Mouse (Mus musculus) neural tube, embryonic 15.5 days (tissue): ENCODE measurements around the gene Ankrd33b. TPM values are rescaled to one million over a fixed set of nuclear protein-coding genes. Genes with fewer than 3 reads are reported as not detected.

Experiments used
- ATAC-seq: fragments of 200-750 bp; cut with Nextera tagmentation; 2 replicates; pipeline ENCODE4 v1.8.0; 2017; ENCODE audit warnings: mild to moderate bottlenecking, moderate TSS enrichment, moderate library complexity; ENCODE audit not compliant: low FRiP score
- H3K27ac ChIP-seq: fragments of 300-500 bp; sonication (generic); replicated peaks from 2 replicates; pipeline ENCODE4 v1.5.1; 2015; ENCODE audit warnings: mild to moderate bottlenecking, inconsistent platforms
- H3K27me3 ChIP-seq: fragments of 300-500 bp; sonication (generic); replicated peaks from 2 replicates; pipeline ENCODE4 v1.6.1; 2015; ENCODE audit warnings: inconsistent platforms
- H3K36me3 ChIP-seq: fragments of 300-500 bp; sonication (generic); 2 replicates; pipeline ENCODE4 v1.6.1; 2015; ENCODE audit warnings: inconsistent platforms
- H3K4me1 ChIP-seq: fragments of 300-500 bp; sonication (generic); 2 replicates; pipeline ENCODE4 v1.6.1; 2015; ENCODE audit warnings: inconsistent platforms
- H3K4me2 ChIP-seq: fragments of 300-500 bp; sonication (generic); 2 replicates; pipeline ENCODE4 v1.6.1; 2015; ENCODE audit warnings: inconsistent platforms, mild to moderate bottlenecking, moderate library complexity
- H3K4me3 ChIP-seq: fragments of 300-500 bp; sonication (generic); replicated peaks from 2 replicates; pipeline ENCODE4 v1.5.1; 2015; ENCODE audit warnings: mild to moderate bottlenecking, inconsistent platforms
- H3K9ac ChIP-seq: fragments of 300-500 bp; sonication (generic); replicated peaks from 2 replicates; pipeline ENCODE4 v1.6.1; 2015; ENCODE audit warnings: mild to moderate bottlenecking, inconsistent platforms
- H3K9me3 ChIP-seq: fragments of 300-500 bp; sonication (generic); replicated peaks from 2 replicates; pipeline ENCODE4 v1.6.1; 2016; ENCODE audit warnings: inconsistent platforms
- WGBS: fragments of 180-500 bp; shearing (Covaris S2); methylation state at CpG from one replicate; pipeline ENCODE4 v1.1.7; 2015; ENCODE audit warnings: mixed read lengths; 5-methylcytosine and 5-hydroxymethylcytosine counted together
- polyA plus RNA-seq: library from polyadenylated mRNA; unstranded; fragments of >200 nt; fragmentation: Nextera tagmentation; extraction: Ambion mirVana; gene quantifications from 2 replicates; pipeline ENCODE4 v1.2.1, GENCODE M21; 2015

Gene Ankrd33b
- polyA plus RNA-seq, 1 experiment from 2014 or later, result 0.70 TPM

DNA sequence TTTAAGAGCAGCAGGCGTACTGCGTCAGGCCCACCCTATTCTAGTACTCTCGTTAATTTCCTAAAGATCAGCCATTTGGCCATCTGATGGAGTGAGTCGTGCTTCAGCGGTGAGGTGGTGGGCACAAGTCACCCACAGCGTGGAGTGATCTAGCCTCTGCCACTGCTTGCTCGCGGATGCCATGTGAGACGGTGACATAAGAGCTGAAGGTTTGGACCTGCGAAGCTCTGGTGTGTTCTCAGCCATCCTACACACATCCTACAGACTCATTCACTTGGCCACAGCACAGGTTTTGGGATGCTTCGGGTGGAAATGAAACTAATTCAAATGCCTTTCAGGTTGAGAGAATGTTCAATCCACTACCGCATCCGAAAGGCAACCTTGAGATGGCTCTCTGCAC lies 31.2 kb upstream of the Ankrd33b start:
- Histone ChIP-seq H3K27me3 (no peaks in the 10 kb centered on the region), H3K4me2 (no peak overlapping the region), H3K9ac (no peak overlapping the region), H3K4me1 (peaks cover 13% of the 10 kb centered on the region), H3K4me3 (no peak overlapping the region), H3K36me3 (no peaks in the 10 kb centered on the region), H3K9me3 (no peaks in the 10 kb centered on the region), H3K27ac (no peak overlapping the region)
- no peak for ATAC-seq
- 96% methylated on average over 13 of the region's 13 CpGs for WGBS

DNA sequence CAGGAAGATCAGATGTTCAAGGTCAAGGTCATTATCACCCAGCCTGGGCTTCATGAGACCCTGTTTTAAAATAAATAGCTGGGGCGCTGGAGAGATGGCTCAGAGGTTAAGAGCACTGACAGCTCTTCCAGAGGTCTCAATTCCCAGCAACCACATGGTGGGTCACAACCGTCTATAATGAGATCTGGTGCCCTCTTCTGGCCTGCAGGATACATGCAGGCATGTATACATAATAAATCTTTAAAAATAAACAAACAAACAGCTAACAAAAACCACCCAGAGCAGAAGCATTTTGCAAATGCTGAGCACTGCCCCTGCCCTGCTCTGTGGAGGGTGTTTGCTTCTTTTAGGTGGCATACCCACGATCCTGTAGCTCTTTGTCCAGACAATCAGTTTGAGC lies 29.9 kb upstream of the Ankrd33b start:
- Histone ChIP-seq H3K4me2 (no peak overlapping the region), H3K36me3 (no peaks in the 10 kb centered on the region), H3K9ac (no peak overlapping the region), H3K9me3 (no peaks in the 10 kb centered on the region), H3K4me1 (peaks cover 6% of the 10 kb centered on the region; the same call in 1 of the 2 replicates), H3K27ac (no peak overlapping the region), H3K4me3 (no peak overlapping the region), H3K27me3 (no peaks in the 10 kb centered on the region)
- ATAC-seq, result no peak
- 78% methylated on average over 3 of the region's 3 CpGs for WGBS

GRCm38 (mm10) chr15:31396755-31397154 lies 29.2 kb upstream of the Ankrd33b start:
- H3K27ac ChIP-seq, result no peak overlapping the region
- no peak overlapping the region for H3K4me2 ChIP-seq
- H3K27me3 ChIP-seq, result no peaks in the 10 kb centered on the region
- WGBS, result 84% methylated on average over 5 of the region's 5 CpGs
- H3K9ac ChIP-seq, result no peak overlapping the region
- H3K36me3 ChIP-seq, result no peaks in the 10 kb centered on the region
- ATAC-seq, result no peak
- H3K4me3 ChIP-seq, result no peak overlapping the region
- peaks cover under 1% of the 10 kb centered on the region; the same call in 1 of the 2 replicates for H3K4me1 ChIP-seq
- no peaks in the 10 kb centered on the region for H3K9me3 ChIP-seq

DNA sequence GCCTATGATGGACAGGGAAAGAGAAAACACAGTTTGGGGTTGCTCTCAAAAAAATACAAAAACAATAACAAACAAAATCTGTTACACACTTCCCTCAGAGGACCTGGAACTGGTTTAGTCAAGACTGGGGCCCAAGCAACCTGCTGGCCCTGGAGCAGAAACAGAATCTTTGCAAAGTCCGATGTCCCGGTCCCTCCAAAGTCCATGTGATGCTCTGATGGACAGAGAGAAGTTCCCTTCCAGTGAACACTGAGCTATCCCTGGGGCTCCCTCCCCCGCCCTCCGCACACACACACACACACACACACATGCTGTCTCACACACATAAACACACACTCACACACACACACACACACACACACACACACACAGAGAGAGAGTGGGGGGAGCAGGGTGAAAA lies 28.5 kb upstream of the Ankrd33b start:
- Histone ChIP-seq H3K27ac (no peak overlapping the region), H3K36me3 (no peaks in the 10 kb centered on the region), H3K4me1 (no peaks in the 10 kb centered on the region), H3K9me3 (no peaks in the 10 kb centered on the region), H3K4me2 (no peak overlapping the region), H3K27me3 (no peaks in the 10 kb centered on the region), H3K9ac (no peak overlapping the region), H3K4me3 (no peak overlapping the region)
- 92% methylated on average over 4 of the region's 4 CpGs for whole genome bisulfite sequencing
- no peak for ATAC-seq

DNA sequence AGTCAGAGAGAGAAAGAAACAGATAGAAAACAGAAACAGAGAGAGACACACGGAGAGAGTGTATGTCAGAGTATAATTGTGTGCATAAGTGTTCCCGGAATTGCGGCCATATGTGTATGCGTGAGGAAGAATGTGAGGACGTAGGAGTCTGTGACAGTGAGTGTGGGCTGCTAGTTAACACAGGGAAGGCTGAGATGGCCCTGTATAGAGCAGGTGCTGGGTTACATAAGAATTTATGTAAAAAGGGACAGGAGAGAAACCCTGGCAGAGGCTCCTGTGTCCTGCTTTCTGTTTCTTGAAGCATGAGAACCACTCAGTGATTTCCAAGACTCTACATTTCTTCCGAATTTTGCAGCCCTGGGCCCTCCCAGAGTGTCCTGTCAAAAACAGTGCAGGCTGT lies 25.9 kb upstream of the Ankrd33b start:
- Histone ChIP-seq H3K4me2 (no peak overlapping the region), H3K9me3 (no peaks in the 10 kb centered on the region), H3K36me3 (no peaks in the 10 kb centered on the region), H3K9ac (no peak overlapping the region), H3K27ac (no peak overlapping the region), H3K27me3 (no peaks in the 10 kb centered on the region), H3K4me3 (no peak overlapping the region), H3K4me1 (no peaks in the 10 kb centered on the region)
- 90% methylated on average over 6 of the region's 6 CpGs for WGBS
- ATAC-seq, result no peak

- no peak overlapping the region for H3K9ac ChIP-seq
- WGBS, result 81% methylated on average over 7 of the region's 7 CpGs
These were observed 25.2 kb upstream of the Ankrd33b start for GRCm38 (mm10) chr15:31392705-31393104.

GRCm38 (mm10) chr15:31392135-31392534 lies 24.6 kb upstream of the Ankrd33b start:
- H3K36me3 ChIP-seq, result no peaks in the 10 kb centered on the region
- WGBS, result 91% methylated on average over 4 of the region's 4 CpGs
- ATAC-seq, result no peak

More at GRCm38 (mm10) chr15:31392705-31393104, 25.2 kb upstream of the Ankrd33b start:
- H3K4me3 ChIP-seq, result no peak overlapping the region
- H3K27me3 ChIP-seq, result no peaks in the 10 kb centered on the region
- no peak for ATAC-seq
- no peaks in the 10 kb centered on the region for H3K9me3 ChIP-seq
- H3K4me1 ChIP-seq, result no peaks in the 10 kb centered on the region
- H3K4me2 ChIP-seq, result no peak overlapping the region
- no peaks in the 10 kb centered on the region for H3K36me3 ChIP-seq
- H3K27ac ChIP-seq, result no peak overlapping the region

GRCm38 (mm10) chr15:31381936-31382468 lies 14.5 kb upstream of the Ankrd33b start:
- no peak overlapping the region for H3K9ac ChIP-seq
- H3K27ac ChIP-seq, result no peak overlapping the region
- no peak for ATAC-seq
- H3K4me1 ChIP-seq, result no peaks in the 10 kb centered on the region
- H3K4me2 ChIP-seq, result no peak overlapping the region
- no peaks in the 10 kb centered on the region for H3K36me3 ChIP-seq
- H3K27me3 ChIP-seq, result no peaks in the 10 kb centered on the region
- H3K4me3 ChIP-seq, result no peak overlapping the region
- H3K9me3 ChIP-seq, result no peaks in the 10 kb centered on the region
- 69% methylated on average over 11 of the region's 11 CpGs for WGBS

More at GRCm38 (mm10) chr15:31392135-31392534, 24.6 kb upstream of the Ankrd33b start:
- no peak overlapping the region for H3K9ac ChIP-seq
- no peak overlapping the region for H3K4me3 ChIP-seq
- H3K27me3 ChIP-seq, result no peaks in the 10 kb centered on the region
- H3K27ac ChIP-seq, result no peak overlapping the region
- no peaks in the 10 kb centered on the region for H3K9me3 ChIP-seq
- H3K4me2 ChIP-seq, result no peak overlapping the region
- H3K4me1 ChIP-seq, result no peaks in the 10 kb centered on the region

GRCm38 (mm10) chr15:31379471-31379870 lies 11.9 kb upstream of the Ankrd33b start:
- no peak overlapping the region for H3K4me3 ChIP-seq
- 83% methylated on average over 3 of the region's 3 CpGs for WGBS
- no peaks in the 10 kb centered on the region for H3K4me1 ChIP-seq
- H3K9ac ChIP-seq, result no peak overlapping the region
- ATAC-seq, result no peak
- no peaks in the 10 kb centered on the region for H3K36me3 ChIP-seq
- H3K27me3 ChIP-seq, result no peaks in the 10 kb centered on the region
- H3K9me3 ChIP-seq, result no peaks in the 10 kb centered on the region
- no peak overlapping the region for H3K27ac ChIP-seq
- no peak overlapping the region for H3K4me2 ChIP-seq

DNA sequence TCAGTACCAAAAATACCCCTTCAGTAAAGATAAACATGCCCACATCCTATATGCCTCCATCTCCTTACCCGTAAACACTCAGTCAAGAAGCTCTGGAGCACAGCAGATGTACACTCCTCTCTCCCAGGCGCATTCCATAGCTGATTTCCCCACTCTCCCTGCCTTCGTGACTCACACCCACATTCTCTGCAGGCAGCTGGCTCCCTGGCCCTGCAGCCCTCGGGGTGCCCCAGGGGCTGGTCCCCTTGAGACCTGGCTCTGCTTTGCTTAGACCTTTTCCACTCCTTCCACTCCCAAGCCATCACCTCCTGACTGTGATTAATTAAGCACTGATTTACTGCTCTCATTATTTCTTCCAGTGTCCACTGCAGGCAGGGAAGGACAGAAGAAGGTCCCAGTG lies 7.7 kb upstream of the Ankrd33b start:
- Histone ChIP-seq H3K27ac (no peak overlapping the region), H3K4me2 (no peak overlapping the region), H3K4me3 (no peak overlapping the region), H3K4me1 (no peaks in the 10 kb centered on the region), H3K27me3 (peaks cover 9% of the 10 kb centered on the region; the same call in 1 of the 2 replicates), H3K36me3 (no peaks in the 10 kb centered on the region), H3K9ac (no peak overlapping the region), H3K9me3 (no peaks in the 10 kb centered on the region)
- 48% methylated on average over 4 of the region's 4 CpGs for WGBS
- no peak for ATAC-seq

DNA sequence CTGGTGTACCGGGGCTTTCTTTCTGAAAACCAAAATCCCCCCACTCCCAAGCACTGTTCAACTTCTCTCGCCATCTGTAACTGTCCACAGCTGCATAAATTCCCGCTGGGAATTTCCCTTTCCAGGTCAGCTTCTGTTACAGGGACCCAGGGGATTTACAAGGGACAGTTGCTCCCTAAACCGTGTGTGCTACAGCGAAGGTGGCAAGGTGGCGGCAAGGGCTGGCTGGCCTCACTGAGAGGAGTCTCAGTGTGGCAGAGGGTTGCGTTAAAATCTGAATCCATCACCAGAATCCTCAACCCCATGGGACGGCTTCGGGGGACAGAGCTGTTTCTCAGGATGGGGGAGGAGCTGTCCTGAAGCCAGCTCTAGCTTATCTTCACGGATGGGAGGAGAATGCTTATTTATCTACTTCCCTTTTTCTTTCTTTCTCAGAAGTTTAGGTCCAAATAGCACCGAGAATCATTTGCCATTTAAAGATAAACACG lies 1.6 kb upstream of the Ankrd33b start:
- H3K36me3 ChIP-seq, result no peaks in the 10 kb centered on the region
- no peak overlapping the region for H3K4me3 ChIP-seq
- no peaks in the 10 kb centered on the region for H3K9me3 ChIP-seq
- peaks cover 38% of the 10 kb centered on the region for H3K4me1 ChIP-seq
- no peak overlapping the region for H3K9ac ChIP-seq
- peaks cover 61% of the 10 kb centered on the region for H3K27me3 ChIP-seq
- no peak overlapping the region for H3K27ac ChIP-seq
- H3K4me2 ChIP-seq, result no peak overlapping the region
- ATAC-seq, result no peak
- WGBS, result 13% methylated on average over 12 of the region's 12 CpGs

DNA sequence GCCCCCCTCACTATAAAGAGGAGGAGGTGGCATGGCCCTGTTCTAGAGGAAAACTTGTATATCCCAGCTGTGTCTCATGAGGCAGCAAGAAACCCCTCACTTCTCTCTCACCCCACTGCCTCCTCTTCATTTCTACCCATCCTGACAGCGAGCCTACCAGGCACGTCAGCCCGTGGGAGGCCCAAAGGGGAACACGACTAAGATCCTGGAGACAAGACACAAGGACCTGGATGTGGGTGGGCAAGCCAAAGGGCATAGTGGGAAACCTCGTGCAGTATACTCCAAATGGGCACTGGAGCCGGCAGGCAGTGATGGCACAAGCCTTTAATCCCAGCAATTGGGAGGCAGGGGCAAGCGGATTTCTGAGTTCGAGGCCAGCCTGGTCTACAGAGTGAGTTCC lies 1.0 kb upstream of the Ankrd33b start:
- H3K36me3 ChIP-seq, result no peaks in the 10 kb centered on the region
- H3K4me3 ChIP-seq, result no peak overlapping the region
- no peak for ATAC-seq
- peaks cover 38% of the 10 kb centered on the region for H3K4me1 ChIP-seq
- H3K9me3 ChIP-seq, result no peaks in the 10 kb centered on the region
- H3K4me2 ChIP-seq, result peak overlapping the region; percentile 100; the same call in 1 of the 2 replicates
- 27% methylated on average over 8 of the region's 8 CpGs for WGBS
- H3K27me3 ChIP-seq, result peaks cover 67% of the 10 kb centered on the region
- no peak overlapping the region for H3K27ac ChIP-seq
- H3K9ac ChIP-seq, result no peak overlapping the region
